Mouse (Mus musculus) CD4-positive, CD25-positive, alpha-beta regulatory T cell, adult 2 months (primary cell): Measurements from ENCODE around the gene Alkbh1.

Experiments used
- DNase-seq: peaks from one replicate; pipeline ENCODE4 v3.0.0-alpha.2; 2012; ENCODE audit warnings: low read depth, low spot score

Alkbh1 gene

DNA sequence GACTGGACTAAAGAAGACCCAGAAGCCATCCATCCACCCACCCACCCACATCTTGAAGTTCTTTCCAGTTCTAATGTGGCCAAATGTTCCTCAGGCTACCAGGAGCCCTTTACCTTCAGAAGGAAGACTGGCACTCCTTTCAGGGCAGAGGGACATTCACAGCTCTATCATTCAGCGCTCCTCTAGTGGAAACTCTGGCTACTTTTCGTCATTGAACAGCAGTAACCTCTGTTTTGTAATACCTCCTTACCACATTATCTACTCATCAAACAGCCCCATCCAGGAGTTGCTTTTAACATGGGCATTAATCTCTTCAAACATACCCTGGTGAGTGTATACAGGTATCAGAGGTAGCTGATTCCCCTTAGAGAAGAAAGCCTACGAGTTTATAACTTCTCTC is 58.8 kb downstream of the Alkbh1 start:
- DNase-seq, result no peak

DNA sequence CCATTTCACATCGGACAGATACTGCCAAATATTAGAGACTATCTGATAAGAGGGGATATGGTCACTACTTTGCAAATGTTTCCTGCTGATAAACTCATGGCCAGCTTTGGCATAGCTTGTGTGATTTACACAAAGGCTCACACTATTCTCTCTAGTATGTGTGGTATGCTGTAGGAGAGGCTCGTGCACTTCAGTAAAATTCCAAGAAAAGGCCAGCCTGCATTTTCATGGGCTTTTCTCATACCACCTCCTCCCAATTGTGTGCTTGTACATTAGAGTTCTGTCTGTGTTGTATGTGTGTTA is 62.5 kb downstream of the Alkbh1 start:
- DNase-seq, result no peak

- no peak for DNase-seq
Measured at GRCm38 (mm10) chr12:87380586-87381379, 63.0 kb downstream of the Alkbh1 start.

DNA sequence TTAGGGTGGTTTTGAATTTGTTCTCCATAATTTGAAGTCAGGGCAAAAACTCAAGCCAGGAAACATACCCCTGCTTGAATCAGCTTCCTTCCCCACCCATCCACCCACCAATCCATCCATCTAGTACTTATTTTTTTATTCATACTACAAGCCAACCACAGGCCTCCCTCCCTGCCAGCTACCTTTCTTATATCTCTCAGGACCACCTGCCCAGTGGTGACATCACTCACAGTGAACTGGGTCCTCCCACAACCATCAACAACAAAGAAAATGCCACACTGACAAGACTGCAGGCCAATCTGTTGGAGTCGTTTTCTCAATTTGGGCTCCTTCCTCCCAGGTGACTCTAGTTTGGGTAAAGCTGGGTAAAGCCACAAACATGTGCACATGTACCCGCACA is 64.3 kb downstream of the Alkbh1 start:
- DNase-seq, result no peak
